ENCODE assay signal across 18 mouse cellular contexts in the genomic region with DNA sequence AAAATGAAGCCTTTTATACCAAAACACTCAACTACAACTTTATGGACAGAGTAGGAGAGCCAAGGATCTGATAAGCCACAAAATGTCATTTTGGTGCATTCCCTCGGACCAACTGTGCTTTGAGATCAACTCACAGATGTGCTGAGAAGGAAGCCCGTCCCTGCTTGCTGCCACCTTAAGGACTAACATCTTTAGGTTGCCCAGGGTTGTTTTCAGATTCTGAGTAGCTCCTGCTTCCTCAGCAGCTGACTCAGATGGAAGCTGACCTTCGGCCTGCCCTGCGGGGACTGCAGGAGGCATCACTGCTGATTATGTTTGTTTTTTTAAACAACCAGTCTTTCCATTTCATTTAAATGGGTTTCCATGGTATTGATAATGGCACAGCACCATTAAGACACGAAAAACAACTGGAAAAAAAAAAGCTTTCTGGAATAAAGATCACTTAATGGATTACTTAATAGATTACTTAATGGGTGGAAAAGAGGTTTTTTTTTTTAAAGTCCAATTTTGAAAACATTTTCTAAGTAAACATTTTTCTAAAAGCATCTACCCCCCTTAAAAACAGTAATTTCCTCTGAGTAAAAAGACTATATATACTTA. TPM values are rescaled to one million over a fixed set of nuclear protein-coding genes. Genes with fewer than 3 reads are reported as not detected.
A peak's percentile ranks its signal among the peaks of the same experiment; 100 is the strongest.
DNase-seq lines count a peak whose midpoint lies in the region; ATAC-seq and TF ChIP-seq lines count a peak whose summit lies in the region.
"Had no signal": no experiment of that assay in that cellular context is flagged by ENCODE, and none has a peak within 500 bp of the region (broad histone marks: within the 10 kb centered on the region; RNA-seq: fewer than 3 reads in every experiment).

No protein-coding gene starts in this region.

- H3K4me1 ChIP-seq in midbrain, postnatal 0 days (ENCODE audit: insufficient read depth, low read length): no peaks in the 10 kb centered on the region
- H3K4me1 ChIP-seq: embryonic facial prominence, embryonic 12.5 days had no signal

- H3K36me3 ChIP-seq in midbrain, postnatal 0 days (ENCODE audit: insufficient read depth, low read length): no peaks in the 10 kb centered on the region
- H3K36me3 ChIP-seq: embryonic facial prominence, embryonic 12.5 days; limb, embryonic 10.5 days had no signal

- no peaks in the 10 kb centered on the region for H3K27me3 ChIP-seq in midbrain, postnatal 0 days (ENCODE audit: insufficient read depth, low read length)
- H3K27me3 ChIP-seq: embryonic facial prominence, embryonic 12.5 days had no signal

- no peak for TF ChIP-seq CTCF in midbrain, postnatal 0 days (IDR thresholded peaks at IDR 0.05)

- H3K9me3 ChIP-seq in midbrain, postnatal 0 days (ENCODE audit: low read length): no peaks in the 10 kb centered on the region
- H3K9me3 ChIP-seq: embryonic facial prominence, embryonic 12.5 days; G1E; limb, embryonic 10.5 days had no signal

- H3K4me3 ChIP-seq in midbrain, postnatal 0 days (ENCODE audit: low read depth, low read length): no peak overlapping the region
- H3K4me3 ChIP-seq: embryonic facial prominence, embryonic 12.5 days; limb, embryonic 10.5 days had no signal

- 45% methylated on average over 5 of the region's 5 CpGs for WGBS in midbrain, postnatal 0 days

- peak; percentile 32 for DNase-seq in adrenal gland, postnatal 25 days
- no peak for DNase-seq in adrenal gland, adult 8-10 months
- peak; percentile 32 for DNase-seq in 3T3-L1 (ENCODE audit: low read depth, low spot score)
- peak; percentile 76 for DNase-seq in kidney, adult 18-20 months
- peak; percentile 59 to 77 for DNase-seq in kidney, postnatal 4 days
- no peak for DNase-seq in urinary bladder, postnatal 10 days (ENCODE audit: low spot score)
- no peak for DNase-seq in midbrain, postnatal 0 days (ENCODE audit: low spot score)
- DNase-seq in c-Kit-positive CD71-positive TER-119-positive erythroid progenitor cells, embryonic 14.5 days (ENCODE audit: low spot score): no peak
- DNase-seq: cerebellum, adult 18-20 months; lung, postnatal 36 days; right cerebral cortex, postnatal 25 days had no signal

- H3K27ac ChIP-seq in midbrain, postnatal 0 days (ENCODE audit: low read depth, low read length): no peak overlapping the region
- H3K27ac ChIP-seq: embryonic facial prominence, embryonic 12.5 days; limb, embryonic 10.5 days had no signal

- ATAC-seq in midbrain, postnatal 0 days (ENCODE audit: low FRiP score): no peak
- ATAC-seq: midbrain, embryonic 16.5 days had no signal

- no peak overlapping the region for H3K4me2 ChIP-seq in midbrain, postnatal 0 days (ENCODE audit: low read depth, low read length, poor library complexity, severe bottlenecking)
- H3K4me2 ChIP-seq: embryonic facial prominence, embryonic 12.5 days had no signal

- no peak overlapping the region for H3K9ac ChIP-seq in midbrain, postnatal 0 days (replicated peaks; ENCODE audit: low read length, poor library complexity, severe bottlenecking)
- H3K9ac ChIP-seq: embryonic facial prominence, embryonic 12.5 days had no signal

RNA-seq across cellular contexts. Expression of a gene that starts 38.3 kb away (rescaled TPM):
- 2.8 TPM in 2 replicates for total RNA-seq in adrenal gland, postnatal 25 days (2021)
- 1 to 10 TPM in 2 of 4 experiments, under 1 TPM in 2; 0.65 to 1.3 (median 1.1) TPM for total RNA-seq in adrenal gland, adult 8-10 months (2022)
- total RNA-seq in midbrain, postnatal 0 days (2014; rRNA removed): 0.19 and 0.71 TPM in 2 replicates
- 0.13 and 0.23 TPM in 2 replicates for polyA plus RNA-seq in midbrain, postnatal 0 days (2015; fragmentation: Nextera tagmentation; extraction: Ambion mirVana)
- total RNA-seq: hematopoietic stem cell, adult 5-6 weeks; neutrophil, adult 5-6 weeks had no signal
- polyA plus RNA-seq: forebrain, embryonic 11.5 days; G1E; limb, embryonic 10.5 days had no signal

Comparison
In these comparisons a context has a peak if more than half of its experiments do, and no peak if none do; other contexts are left out.
1. DNase-seq: peak in adrenal gland, postnatal 25 days (single experiment), 3T3-L1 (single experiment), kidney, adult 18-20 months (single experiment) and kidney, postnatal 4 days (2 of 2); none in adrenal gland, adult 8-10 months (single experiment), urinary bladder, postnatal 10 days (single experiment), midbrain, postnatal 0 days (single experiment) and c-Kit-positive CD71-positive TER-119-positive erythroid progenitor cells, embryonic 14.5 days (single experiment).